Mouse (Mus musculus) midbrain, embryonic 12.5 days (tissue): ENCODE measurements around the gene Gzma. TPM values are rescaled to one million over a fixed set of nuclear protein-coding genes. Genes with fewer than 3 reads are reported as not detected.

Experiments
- ATAC-seq: fragments of 200-750 bp; cut with Nextera tagmentation; 2 replicates; pipeline ENCODE4 v1.8.0; 2017; ENCODE audit warnings: low read depth, moderate TSS enrichment, moderate library complexity; ENCODE audit not compliant: low FRiP score
- H3K27ac ChIP-seq: fragments of 300-500 bp; sonication (generic); replicated peaks from 2 replicates; pipeline ENCODE4 v1.5.1; 2016; ENCODE audit warnings: mild to moderate bottlenecking
- H3K27me3 ChIP-seq: fragments of 300-500 bp; sonication (generic); 2 replicates; pipeline ENCODE4 v1.6.1; 2016; ENCODE audit warnings: mild to moderate bottlenecking
- H3K36me3 ChIP-seq: fragments of 300-500 bp; sonication (generic); 2 replicates; pipeline ENCODE4 v1.6.1; 2016
- H3K4me1 ChIP-seq: fragments of 300-500 bp; sonication (generic); 2 replicates; pipeline ENCODE4 v1.6.1; 2016
- H3K4me2 ChIP-seq: fragments of 300-500 bp; sonication (generic); replicated peaks from 2 replicates; pipeline ENCODE4 v1.6.1; 2016; ENCODE audit warnings: mild to moderate bottlenecking, moderate library complexity
- H3K4me3 ChIP-seq: fragments of 300-500 bp; sonication (generic); 2 replicates; pipeline ENCODE4 v1.5.1; 2016; ENCODE audit warnings: mild to moderate bottlenecking
- H3K9ac ChIP-seq: fragments of 300-500 bp; sonication (generic); replicated peaks from 2 replicates; pipeline ENCODE4 v1.6.1; 2016; ENCODE audit warnings: mild to moderate bottlenecking, moderate library complexity
- H3K9me3 ChIP-seq: fragments of 300-500 bp; sonication (generic); 2 replicates; pipeline ENCODE4 v1.6.1; 2016; ENCODE audit warnings: mild to moderate bottlenecking
- WGBS: fragments of 180-500 bp; shearing (Covaris S2); methylation state at CpG from one replicate; pipeline ENCODE4 v1.1.7; 2016; 5-methylcytosine and 5-hydroxymethylcytosine counted together
- polyA plus RNA-seq: library from polyadenylated mRNA; unstranded; fragments of >200 nt; fragmentation: Nextera tagmentation; extraction: Ambion mirVana; gene quantifications from 2 replicates; pipeline ENCODE4 v1.2.1, GENCODE M21; 2016

Gene Gzma
- polyA plus RNA-seq, 1 experiment from 2014 or later = not detected

- Histone ChIP-seq H3K27ac (no peak overlapping the region), H3K4me2 (peak overlapping the region; percentile 60), H3K27me3 (no peaks in the 10 kb centered on the region), H3K4me3 (peak overlapping the region; percentile 52), H3K4me1 (peaks cover 7% of the 10 kb centered on the region; the same call in 1 of the 2 replicates), H3K9ac (peak overlapping the region; percentile 46; the same call in 1 of the 2 replicates), H3K36me3 (0 out of 2 replicates have a peak, but pooled peaks cover 6% of the 10 kb centered on the region), H3K9me3 (no peaks in the 10 kb centered on the region)
- ATAC-seq = no peak
- WGBS = 90% methylated on average over 3 of the region's 3 CpGs
Measured at GRCm38 (mm10) chr13:113044876-113045275, 55.9 kb downstream of the Gzma start.

Other genes starting within 250 kb of the Gzma start
- 90.8 and 94.5 TPM in 2 replicates for gene Mtrex, start 173.6 kb downstream of the Gzma start, polyA plus RNA-seq
- 37.5 and 40.7 TPM in 2 replicates for gene Dhx29, start 173.5 kb downstream of the Gzma start, polyA plus RNA-seq
- gene Ccno, start 113.2 kb downstream of the Gzma start, polyA plus RNA-seq = 0.85 and 1.9 TPM in 2 replicates
- gene Mcidas, start 107.1 kb downstream of the Gzma start, polyA plus RNA-seq = 0.24 and 1.1 TPM in 2 replicates
- 0.15 TPM in 1 of 2 replicates, not detected in the other for gene Cdc20b, start 65.9 kb downstream of the Gzma start, polyA plus RNA-seq
- 97.4 and 102 TPM in 2 replicates for gene Gpx8, start 54.6 kb downstream of the Gzma start, polyA plus RNA-seq
- 1.1 and 2.8 TPM in 2 replicates for gene Esm1, start 108.7 kb upstream of the Gzma start, polyA plus RNA-seq
- not detected in 2 replicates for gene Gzmk, start 124.9 kb upstream of the Gzma start, polyA plus RNA-seq
- gene BC067074, start 192.2 kb upstream of the Gzma start, polyA plus RNA-seq = 1.8 and 2.0 TPM in 2 replicates